Mouse (Mus musculus) CH12.LX (cell line): ENCODE measurements at regions not wholly inside any gene's neighbourhood (a gene's known extent, or its start where the extent isn't known, plus 50 kb on each side); places are given as distances from the start of the nearest gene placed in this dataset.

Source experiments
- DNase-seq: peaks from one replicate; pipeline ENCODE4 v3.0.0-alpha.2; 2013; ENCODE audit errors: extremely low read depth
- H3K27ac ChIP-seq: 2 replicates; pipeline ENCODE4 v1.5.1; 2012; ENCODE audit warnings: low read depth, mild to moderate bottlenecking, control low read depth, moderate library complexity; ENCODE audit not compliant: insufficient read depth
- H3K27me3 ChIP-seq: replicated peaks from 2 replicates; pipeline ENCODE3; 2012; ENCODE audit warnings: inconsistent platforms
- H3K36me3 ChIP-seq, 2 experiments: replicated peaks in 1 of 2; 2 replicates each; pipeline versions ENCODE3 to v1.6.1; 2012; ENCODE audit warnings: inconsistent platforms in 1 of 2, low read length in 1 of 2, mild to moderate bottlenecking in 1 of 2, mixed read lengths in 1 of 2, moderate library complexity in 1 of 2; ENCODE audit not compliant: control insufficient read depth in 1 of 2, insufficient read depth in 1 of 2
- H3K4me1 ChIP-seq, 2 experiments: 2 replicates each; pipeline ENCODE4 v1.6.1; 2012; ENCODE audit warnings: inconsistent platforms in 1 of 2, moderate library complexity in 1 of 2; ENCODE audit not compliant: insufficient read depth in 2 of 2, control insufficient read depth in 1 of 2
- H3K4me2 ChIP-seq: 2 replicates; pipeline ENCODE4 v1.6.1; 2012; ENCODE audit warnings: low read depth, mild to moderate bottlenecking, control low read depth; ENCODE audit not compliant: poor library complexity, insufficient read depth, severe bottlenecking
- H3K4me3 ChIP-seq, 3 experiments: fragments of 150-350 bp in 1 of 3; sonication (generic) in 1 of 3; replicated peaks in 1 of 3; 2 replicates each; pipeline versions ENCODE3 to v1.5.1; 2011 to 2012; ENCODE audit warnings: low read depth in 2 of 3, low read length in 2 of 3, mild to moderate bottlenecking in 2 of 3, moderate library complexity in 2 of 3, control low read depth in 1 of 3, improper control_type of control experiment in 1 of 3, inconsistent platforms in 1 of 3, mixed read lengths in 1 of 3; ENCODE audit not compliant: poor library complexity in 1 of 3
- H3K79me2 ChIP-seq: replicated peaks from 2 replicates; pipeline ENCODE4 v1.6.1; 2012; ENCODE audit warnings: mild to moderate bottlenecking, moderate library complexity; ENCODE audit not compliant: control insufficient read depth, poor library complexity, insufficient read depth, severe bottlenecking; ENCODE audit errors: extremely low read depth
- H3K9ac ChIP-seq: 2 replicates; pipeline ENCODE4 v1.6.1; 2012; ENCODE audit warnings: low read depth, mild to moderate bottlenecking, control low read depth, moderate library complexity; ENCODE audit not compliant: insufficient read depth
- H3K9me3 ChIP-seq: replicated peaks from 2 replicates; pipeline ENCODE3; 2012; ENCODE audit warnings: low read length, inconsistent platforms, mixed read lengths
- BHLHE40 ChIP-seq: IDR thresholded peaks from 2 replicates; pipeline ENCODE4 v1.6.1; 2011; ENCODE audit warnings: mild to moderate bottlenecking, low read depth, low read length, improper control_type of control experiment
- CHD2 ChIP-seq: IDR thresholded peaks from 2 replicates; pipeline ENCODE4 v1.6.1; 2011; ENCODE audit warnings: low read length, improper control_type of control experiment
- E2F4 ChIP-seq: IDR thresholded peaks from 2 replicates; pipeline ENCODE4 v1.6.1; 2011; ENCODE audit warnings: low read depth, low read length, improper control_type of control experiment; ENCODE audit not compliant: insufficient replicate concordance
- ELF1 ChIP-seq: IDR thresholded peaks from 2 replicates; pipeline ENCODE4 v1.6.1; 2014; ENCODE audit warnings: low read depth, mild to moderate bottlenecking, inconsistent platforms, low read length, improper control_type of control experiment
- EP300 ChIP-seq: IDR thresholded peaks from 2 replicates; pipeline ENCODE4 v1.6.1; 2011; ENCODE audit warnings: low read length, improper control_type of control experiment
- ETS1 ChIP-seq: conservative IDR thresholded peaks from 2 replicates; pipeline ENCODE4 v1.6.1; 2012; ENCODE audit warnings: low read depth, mild to moderate bottlenecking, inconsistent platforms, low read length, improper control_type of control experiment, moderate library complexity
- HCFC1 ChIP-seq: IDR thresholded peaks from 2 replicates; pipeline ENCODE4 v1.6.1; 2012; ENCODE audit warnings: low read depth, mild to moderate bottlenecking, inconsistent platforms, low read length, improper control_type of control experiment
- IRF4 ChIP-seq: IDR thresholded peaks from 2 replicates; pipeline ENCODE4 v1.6.1; 2014; ENCODE audit warnings: low read depth, mild to moderate bottlenecking, inconsistent platforms, low read length, improper control_type of control experiment
- MAFK ChIP-seq: IDR thresholded peaks from 2 replicates; pipeline ENCODE4 v1.6.1; 2011; ENCODE audit warnings: low read length, improper control_type of control experiment; ENCODE audit not compliant: insufficient replicate concordance
- MAZ ChIP-seq: IDR thresholded peaks from 2 replicates; pipeline ENCODE4 v1.6.1; 2012; ENCODE audit warnings: low read depth, mild to moderate bottlenecking, inconsistent platforms, low read length, improper control_type of control experiment, moderate library complexity
- MEF2A ChIP-seq: IDR thresholded peaks from 2 replicates; pipeline ENCODE4 v1.6.1; 2014; ENCODE audit warnings: low read depth, mild to moderate bottlenecking, inconsistent platforms, low read length, improper control_type of control experiment, borderline replicate concordance
- MYC ChIP-seq: IDR thresholded peaks from 2 replicates; pipeline ENCODE4 v1.6.1; 2011; ENCODE audit warnings: low read depth, mild to moderate bottlenecking, improper control_type of control experiment, low read length
- NELFE ChIP-seq: IDR thresholded peaks from 2 replicates; pipeline ENCODE4 v1.6.1; 2011; ENCODE audit warnings: low read depth, low read length, improper control_type of control experiment
- NRF1 ChIP-seq: IDR thresholded peaks from 2 replicates; pipeline ENCODE4 v1.6.1; 2014; ENCODE audit warnings: low read depth, mild to moderate bottlenecking, inconsistent platforms, low read length, improper control_type of control experiment, moderate library complexity
- POLR2A ChIP-seq: IDR thresholded peaks from 2 replicates; pipeline ENCODE4 v1.6.1; 2011; ENCODE audit warnings: low read depth, mild to moderate bottlenecking, improper control_type of control experiment, low read length
- POLR2AphosphoS2 ChIP-seq: IDR thresholded peaks from 2 replicates; pipeline ENCODE4 v1.6.1; 2011; ENCODE audit warnings: low read depth, low read length, improper control_type of control experiment
- RAD21 ChIP-seq: IDR thresholded peaks from 2 replicates; pipeline ENCODE4 v1.6.1; 2011; ENCODE audit warnings: low read depth, mild to moderate bottlenecking, low read length, improper control_type of control experiment, moderate library complexity
- RCOR1 ChIP-seq: conservative IDR thresholded peaks from 2 replicates; pipeline ENCODE4 v1.6.1; 2012; ENCODE audit warnings: low read depth, mild to moderate bottlenecking, inconsistent platforms, low read length, improper control_type of control experiment
- TBP ChIP-seq: conservative IDR thresholded peaks from 2 replicates; pipeline ENCODE4 v1.6.1; 2011; ENCODE audit warnings: low read depth, low read length, improper control_type of control experiment
- USF2 ChIP-seq: conservative IDR thresholded peaks from 2 replicates; pipeline ENCODE4 v1.6.1; 2011; ENCODE audit warnings: low read depth, low read length, improper control_type of control experiment
- ZC3H11A ChIP-seq: IDR thresholded peaks from 2 replicates; pipeline ENCODE4 v1.6.1; 2012; ENCODE audit warnings: low read depth, mild to moderate bottlenecking, inconsistent platforms, low read length, improper control_type of control experiment
- ZKSCAN1 ChIP-seq: IDR thresholded peaks from 2 replicates; pipeline ENCODE4 v1.6.1; 2012; ENCODE audit warnings: low read depth, inconsistent platforms, low read length, improper control_type of control experiment, borderline replicate concordance
- dilution Hi-C: fragments of 300-500 bp; cut with MboI; formaldehyde crosslinking; loops from 2 replicates; pipeline ENCODE4 v1.14.3; 2020; ENCODE audit warnings: low sequenced_read_pairs; ENCODE audit not compliant: extremely low pct_unique_long_range_greater_than_20kb, extremely low pct_ligation_motif_present
- in situ Hi-C: fragments of 300-500 bp; cut with MboI; formaldehyde crosslinking; loops from 3 replicates; pipeline ENCODE4 v1.14.3; 2019; ENCODE audit warnings: low sequenced_read_pairs, low pct_ligation_motif_present, low pct_unique_long_range_greater_than_20kb, mixed read lengths

GRCm38 (mm10) chr9:41592101-41592500 lies 430.6 kb upstream of the Ubash3b start:
- dilution Hi-C loops (no loop called here), in situ Hi-C loops (no loop called here)
- Histone ChIP-seq H3K27ac (no peak overlapping the region), H3K4me2 (no peak overlapping the region), H3K9ac (no peak overlapping the region), H3K4me1 (no peaks in the 10 kb centered on the region), H3K27me3 (no peaks in the 10 kb centered on the region), H3K9me3 (no peaks in the 10 kb centered on the region), H3K79me2 (no peaks in the 10 kb centered on the region), H3K36me3 (no peaks in the 10 kb centered on the region), H3K4me3 (no peak overlapping the region)
- DNase-seq, result no peak
- TF ChIP-seq E2F4 (no peak), EP300 (no peak), TBP (no peak), MEF2A (no peak), NELFE (no peak), HCFC1 (no peak), POLR2AphosphoS2 (no peak)

- dilution Hi-C loops, result no loop called here
- H3K4me1 ChIP-seq, result no peaks in the 10 kb centered on the region
- in situ Hi-C loops, result no loop called here
Observed at GRCm38 (mm10) chr9:41590164-41590563, 428.7 kb upstream of the Ubash3b start.

More at GRCm38 (mm10) chr9:41590164-41590563, 428.7 kb upstream of the Ubash3b start:
- Histone ChIP-seq H3K9me3 (no peaks in the 10 kb centered on the region), H3K27ac (no peak overlapping the region), H3K36me3 (no peaks in the 10 kb centered on the region), H3K79me2 (no peaks in the 10 kb centered on the region), H3K4me3 (no peak overlapping the region), H3K27me3 (no peaks in the 10 kb centered on the region), H3K9ac (no peak overlapping the region), H3K4me2 (no peak overlapping the region)
- no peak for TF ChIP-seq RAD21
- TF ChIP-seq MYC, result no peak
- no peak for TF ChIP-seq RCOR1
- TF ChIP-seq POLR2A, result no peak
- TF ChIP-seq USF2, result no peak
- no peak for TF ChIP-seq MAZ
- no peak for TF ChIP-seq BHLHE40
- no peak for TF ChIP-seq IRF4
- TF ChIP-seq NRF1, result no peak
- TF ChIP-seq ZKSCAN1, result no peak
- TF ChIP-seq ZC3H11A, result no peak
- no peak for TF ChIP-seq NELFE
- TF ChIP-seq CHD2, result no peak
- TF ChIP-seq MEF2A, result no peak
- TF ChIP-seq EP300, result no peak
- no peak for TF ChIP-seq ETS1
- no peak for TF ChIP-seq ELF1
- TF ChIP-seq MAFK, result no peak
- TF ChIP-seq HCFC1, result no peak
- no peak for DNase-seq
